ENCODE assay signal across 29 mouse cellular contexts in genomic region chr2:90480747-90481308, GRCm38 (mm10).
DNase-seq lines count a peak whose midpoint lies in the region; ATAC-seq and TF ChIP-seq lines count a peak whose summit lies in the region.
"Had no signal": no experiment of that assay in that cellular context is flagged by ENCODE, and none has a peak within 500 bp of the region (broad histone marks: within the 10 kb centered on the region; RNA-seq: fewer than 3 reads in every experiment).

No protein-coding gene starts in this region.

- no peak for DNase-seq in layer of hippocampus, adult 2 months (ENCODE audit: low spot score in 2 of 2)
- DNase-seq in layer of hippocampus, adult 9-10 months (ENCODE audit: low spot score) = no peak
- no peak for DNase-seq in testis, postnatal 14 days (ENCODE audit: low spot score)
- no peak for DNase-seq in urinary bladder, postnatal 10 days (ENCODE audit: low spot score)
- no peak for DNase-seq in gastrocnemius, postnatal 14 days
- DNase-seq: adrenal gland, postnatal 25 days; cerebellum, adult 2 months; cerebellum, postnatal 25 days; embryo, embryonic 11 days; gastrocnemius, adult 2 months; heart, adult 2 months; kidney, adult 8-10 months; kidney, postnatal 4 days; layer of hippocampus, adult 9-11 months; liver, postnatal 0 days; thymus, postnatal 14 days had no signal

- H3K9me3 ChIP-seq in liver, embryonic 12.5 days (replicated peaks) = no peaks in the 10 kb centered on the region
- H3K9me3 ChIP-seq: embryonic facial prominence, embryonic 12.5 days; heart, embryonic 12.5 days; limb, embryonic 13.5 days; midbrain, embryonic 10.5 days; neural tube, embryonic 12.5 days had no signal

- no peak for ATAC-seq in liver, embryonic 12.5 days
- ATAC-seq: forebrain, embryonic 14.5 days; liver, postnatal 0 days had no signal

- H3K4me1 ChIP-seq in testis, adult 2 months (ENCODE audit: control insufficient read depth, insufficient read depth, low read length) = no peaks in the 10 kb centered on the region
- peaks cover 53% of the 10 kb centered on the region for H3K4me1 ChIP-seq in small intestine, adult 2 months (ENCODE audit: control insufficient read depth, insufficient read depth, insufficient read length, low read length)
- H3K4me1 ChIP-seq in liver, embryonic 12.5 days = peaks cover 36% of the 10 kb centered on the region
- H3K4me1 ChIP-seq: neural tube, embryonic 12.5 days had no signal

- no peaks in the 10 kb centered on the region for H3K27me3 ChIP-seq in testis, adult 2 months (ENCODE audit: control insufficient read depth, insufficient read depth, low read length)
- no peaks in the 10 kb centered on the region for H3K27me3 ChIP-seq in small intestine, adult 2 months (ENCODE audit: control insufficient read depth, insufficient read depth, low read length)
- no peaks in the 10 kb centered on the region for H3K27me3 ChIP-seq in liver, embryonic 12.5 days (replicated peaks)
- H3K27me3 ChIP-seq: embryonic facial prominence, embryonic 12.5 days; heart, embryonic 12.5 days; neural tube, embryonic 12.5 days had no signal

- intact Hi-C loops in gastrocnemius, postnatal 14 days (cut with DNase I; ENCODE audit: low total_unique reads) = no loop called here

- no peak overlapping the region for H3K4me2 ChIP-seq in liver, embryonic 12.5 days
- H3K4me2 ChIP-seq: embryonic facial prominence, embryonic 12.5 days; heart, embryonic 12.5 days; hindbrain, embryonic 14.5 days; limb, embryonic 13.5 days; liver, embryonic 11.5 days; neural tube, embryonic 12.5 days had no signal

- no peak for TF ChIP-seq CTCF in layer of hippocampus, adult 2 months (conservative IDR thresholded peaks at IDR 0.05)
- TF ChIP-seq CTCF in testis, adult 2 months (IDR thresholded peaks at IDR 0.05; ENCODE audit: control insufficient read depth, insufficient read depth, insufficient replicate concordance, low read depth, low read length) = no peak
- TF ChIP-seq CTCF in small intestine, adult 2 months (IDR thresholded peaks at IDR 0.05; ENCODE audit: extremely low read depth, insufficient read length, insufficient replicate concordance, low read depth, low read length) = no peak

- H3K27ac ChIP-seq in layer of hippocampus, adult 2 months = peak overlapping the region; percentile 75
- no peak overlapping the region for H3K27ac ChIP-seq in testis, adult 2 months (ENCODE audit: control insufficient read depth, insufficient read depth, low read depth, low read length)
- peak overlapping the region; percentile 77 for H3K27ac ChIP-seq in small intestine, adult 2 months (ENCODE audit: insufficient read depth, low read depth, low read length)
- no peak overlapping the region for H3K27ac ChIP-seq in liver, embryonic 12.5 days
- H3K27ac ChIP-seq: embryonic facial prominence, embryonic 12.5 days; gastrocnemius, adult 2 months; heart, adult 2 months; hindbrain, embryonic 14.5 days; kidney, postnatal 0 days; limb, embryonic 13.5 days; midbrain, embryonic 10.5 days; neural tube, embryonic 12.5 days had no signal

- no peaks in the 10 kb centered on the region for H3K36me3 ChIP-seq in testis, adult 2 months (ENCODE audit: control insufficient read depth, insufficient read depth, low read length)
- H3K36me3 ChIP-seq in small intestine, adult 2 months (ENCODE audit: control insufficient read depth, insufficient read depth, low read length) = no peaks in the 10 kb centered on the region
- H3K36me3 ChIP-seq in liver, embryonic 12.5 days = no peaks in the 10 kb centered on the region
- H3K36me3 ChIP-seq: embryonic facial prominence, embryonic 12.5 days; heart, embryonic 12.5 days; limb, embryonic 13.5 days; midbrain, embryonic 10.5 days; neural tube, embryonic 12.5 days had no signal

- TF ChIP-seq POLR2A in testis, adult 2 months (IDR thresholded peaks at IDR 0.05; ENCODE audit: control insufficient read depth, low read depth, low read length) = no peak
- TF ChIP-seq POLR2A in small intestine, adult 2 months (IDR thresholded peaks at IDR 0.05; ENCODE audit: low read depth, low read length) = no peak

- 33% methylated on average over 13 of the region's 13 CpGs for WGBS in small intestine, adult 2 months
- 79% methylated on average over 13 of the region's 13 CpGs for WGBS in liver, embryonic 12.5 days (ENCODE audit: insufficient replicate concordance)

- no peak overlapping the region for H3K4me3 ChIP-seq in layer of hippocampus, adult 2 months
- peak overlapping the region; percentile 72 for H3K4me3 ChIP-seq in testis, adult 2 months (ENCODE audit: control insufficient read depth, low read depth, low read length)
- H3K4me3 ChIP-seq in small intestine, adult 2 months (ENCODE audit: low read depth, low read length) = no peak overlapping the region
- no peak overlapping the region for H3K4me3 ChIP-seq in liver, embryonic 12.5 days
- H3K4me3 ChIP-seq: embryonic facial prominence, embryonic 12.5 days; gastrocnemius, adult 2 months; heart, adult 2 months; heart, embryonic 12.5 days; limb, embryonic 13.5 days; midbrain, embryonic 10.5 days; myocyte; neural tube, embryonic 12.5 days had no signal

- no peak overlapping the region for H3K9ac ChIP-seq in liver, embryonic 12.5 days
- H3K9ac ChIP-seq: embryonic facial prominence, embryonic 12.5 days; heart, embryonic 12.5 days; hindbrain, embryonic 14.5 days; limb, embryonic 13.5 days; liver, postnatal 0 days; neural tube, embryonic 12.5 days had no signal

Comparison
In these comparisons a context has a peak if more than half of its experiments do, and no peak if none do; other contexts are left out.
1. H3K27ac ChIP-seq: peak in layer of hippocampus, adult 2 months (single experiment) and small intestine, adult 2 months (single experiment); none in testis, adult 2 months (single experiment) and liver, embryonic 12.5 days (single experiment).